Mouse (Mus musculus): Measurements from ENCODE around the gene Odc1.

- TF ChIP-seq CTCF (IDR thresholded peaks at IDR 0.05; ENCODE audit: low read depth, low read length) (no peak), POLR2A (IDR thresholded peaks at IDR 0.05; ENCODE audit: borderline replicate concordance, low read depth, low read length) (no peak)
Measured at GRCm38 (mm10) chr12:17529726-17530125, 14.9 kb upstream of the Odc1 start.
